Mouse (Mus musculus) CD4-positive, CD25-positive, alpha-beta regulatory T cell, adult 2 months (primary cell): ENCODE data around the gene Asb14.
"Not testable (repeated sequence)": the region's sequence is repeated elsewhere in the genome, so short reads cannot be mapped to it uniquely, and the experiment has no call there.

Source experiments
- DNase-seq: peaks from one replicate; pipeline ENCODE4 v3.0.0-alpha.2; 2012; ENCODE audit warnings: low read depth, low spot score

Gene Asb14

GRCm38 (mm10) chr14:26894392-26894791, at the start of gene Asb14:
Gene Asb14 (plus strand): TSS chr14:26894557.
- DNase-seq = no peak

GRCm38 (mm10) chr14:26853053-26853452, 41.3 kb upstream of the Asb14 start:
- peak; percentile 34 for DNase-seq

GRCm38 (mm10) chr14:26854066-26854465, 40.3 kb upstream of the Asb14 start:
- no peak for DNase-seq

GRCm38 (mm10) chr14:26858364-26858763, 36.0 kb upstream of the Asb14 start:
- DNase-seq = peak; percentile 31

- DNase-seq = no peak
Measured at GRCm38 (mm10) chr14:26859024-26859423, 35.3 kb upstream of the Asb14 start.

- DNase-seq = peak; percentile 21
Measured at GRCm38 (mm10) chr14:26867356-26867755, 27.0 kb upstream of the Asb14 start.

- no peak for DNase-seq
Measured at GRCm38 (mm10) chr14:26868299-26868698, 26.1 kb upstream of the Asb14 start.

GRCm38 (mm10) chr14:26878756-26879155, 15.6 kb upstream of the Asb14 start:
- DNase-seq = peak; percentile 12

GRCm38 (mm10) chr14:26879976-26880375, 14.4 kb upstream of the Asb14 start:
- no peak for DNase-seq

GRCm38 (mm10) chr14:26881700-26882099, 12.7 kb upstream of the Asb14 start:
- no peak for DNase-seq

- no peak for DNase-seq
Measured at GRCm38 (mm10) chr14:26887244-26887643, 7.1 kb upstream of the Asb14 start.

- DNase-seq = no peak
Measured at GRCm38 (mm10) chr14:26890777-26891176, 3.6 kb upstream of the Asb14 start.

- DNase-seq = no peak
Measured at GRCm38 (mm10) chr14:26899490-26899889, 5.1 kb downstream of the Asb14 start.

GRCm38 (mm10) chr14:26900893-26901292, 6.5 kb downstream of the Asb14 start:
- no peak for DNase-seq

GRCm38 (mm10) chr14:26907401-26907800, 13.0 kb downstream of the Asb14 start:
- DNase-seq = no peak

- DNase-seq = not testable (repeated sequence)
Measured at GRCm38 (mm10) chr14:26910461-26910860, 16.1 kb downstream of the Asb14 start.

GRCm38 (mm10) chr14:26911201-26911600, 16.8 kb downstream of the Asb14 start:
- no peak for DNase-seq

GRCm38 (mm10) chr14:26911826-26912225, 17.5 kb downstream of the Asb14 start:
- no peak for DNase-seq

- DNase-seq = no peak
Measured at GRCm38 (mm10) chr14:26913681-26914268, 19.4 kb downstream of the Asb14 start.

- no peak for DNase-seq
Measured at GRCm38 (mm10) chr14:26919310-26919709, 25.0 kb downstream of the Asb14 start.

- no peak for DNase-seq
Measured at GRCm38 (mm10) chr14:26923702-26924421, 29.5 kb downstream of the Asb14 start.

GRCm38 (mm10) chr14:26934891-26935290, 40.5 kb downstream of the Asb14 start:
- DNase-seq = no peak

GRCm38 (mm10) chr14:26935558-26935957, 41.2 kb downstream of the Asb14 start:
- no peak for DNase-seq
